Mouse (Mus musculus): Measurements from ENCODE around the gene Mast4. TPM values are rescaled to one million over a fixed set of nuclear protein-coding genes. Genes with fewer than 3 reads are reported as not detected.

Gene Mast4
- total and polyA plus RNA-seq, 3 experiments: 0.04 to 1.1 (median 0.23) TPM

DNA sequence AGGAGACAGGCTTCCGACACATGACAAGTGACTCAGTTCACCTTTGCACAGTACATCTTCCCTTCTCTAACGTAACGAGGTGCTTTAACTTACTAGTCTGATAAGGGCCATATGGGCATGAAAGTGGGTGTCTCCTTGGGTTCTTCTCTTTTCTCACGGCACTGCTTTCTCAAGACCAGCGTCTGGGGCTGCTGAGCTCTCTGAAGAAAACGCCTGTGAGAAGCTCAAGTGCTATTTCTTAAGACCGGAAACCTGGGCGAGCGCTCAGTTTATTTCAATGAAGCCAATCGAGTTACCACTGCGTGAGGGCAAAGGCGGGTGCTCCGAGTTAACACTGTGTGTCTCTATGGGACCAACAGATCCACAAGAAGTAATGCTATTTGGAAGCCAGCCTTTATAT is 8.1 kb downstream of the Mast4 start:
- Histone ChIP-seq H3K27me3 (ENCODE audit: insufficient read depth, low read length) (no peaks in the 10 kb centered on the region; the same call in 1 of the 2 replicates), H3K9me3 (replicated peaks) (peaks cover 7% of the 10 kb centered on the region), H3K36me3 (replicated peaks) (no peaks in the 10 kb centered on the region), H3K4me3 (ENCODE audit: low read depth, low read length) (no peak overlapping the region), H3K4me1 (ENCODE audit: insufficient read depth, low read depth, low read length) (peaks cover 4% of the 10 kb centered on the region)
- ATAC-seq (ENCODE audit: extremely low read depth, insufficient number of reproducible peaks, low FRiP score, poor library complexity, severe bottlenecking) (no peak), DNase-seq (ENCODE audit: low spot score) (no peak)
- TF ChIP-seq CTCF (IDR thresholded peaks at IDR 0.05; ENCODE audit: low read depth, low read length): no peak
- no peak for TF ChIP-seq GATA1 (IDR thresholded peaks at IDR 0.05; ENCODE audit: borderline replicate concordance, low read length)
- no peak for TF ChIP-seq POLR2AphosphoS5 (IDR thresholded peaks at IDR 0.05; ENCODE audit: insufficient replicate concordance, low read depth, low read length)
- TF ChIP-seq TAL1 (conservative IDR thresholded peaks at IDR 0.05; ENCODE audit: low read depth, low read length): no peak
- TF ChIP-seq GATA2 (IDR thresholded peaks at IDR 0.05; ENCODE audit: borderline replicate concordance, low read depth, low read length): no peak

DNA sequence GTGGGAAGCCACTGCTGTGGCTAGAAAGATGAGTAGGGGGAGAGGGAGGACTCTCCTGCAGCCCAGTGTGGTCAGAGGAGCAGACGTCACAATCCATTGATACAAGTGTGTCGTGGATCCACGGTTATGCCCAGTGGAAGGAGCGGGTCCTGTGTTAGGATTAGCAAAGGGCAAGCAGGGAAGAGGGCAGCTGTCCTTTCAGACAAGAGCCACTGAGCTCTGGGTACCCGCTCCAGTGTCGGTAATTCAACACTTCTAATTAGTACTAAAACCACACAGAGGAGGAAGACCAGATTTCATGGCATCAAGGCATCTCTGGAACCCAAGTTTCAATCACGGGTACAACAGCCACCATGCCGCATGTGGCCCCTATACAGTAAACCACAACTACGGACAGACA is 14.4 kb downstream of the Mast4 start:
- Histone ChIP-seq H3K4me1 (ENCODE audit: insufficient read depth, low read depth, low read length) (peaks cover 20% of the 10 kb centered on the region), H3K27me3 (ENCODE audit: insufficient read depth, low read length) (no peaks in the 10 kb centered on the region; the same call in 1 of the 2 replicates), H3K9me3 (replicated peaks) (peaks cover 10% of the 10 kb centered on the region), H3K36me3 (replicated peaks) (no peaks in the 10 kb centered on the region), H3K4me3 (ENCODE audit: low read depth, low read length) (no peak overlapping the region)
- DNase-seq (ENCODE audit: low spot score) (no peak), ATAC-seq (ENCODE audit: extremely low read depth, insufficient number of reproducible peaks, low FRiP score, poor library complexity, severe bottlenecking) (no peak)
- TF ChIP-seq GATA1 (IDR thresholded peaks at IDR 0.05; ENCODE audit: borderline replicate concordance, low read length) (no peak), CTCF (IDR thresholded peaks at IDR 0.05; ENCODE audit: low read depth, low read length) (no peak), POLR2AphosphoS5 (IDR thresholded peaks at IDR 0.05; ENCODE audit: insufficient replicate concordance, low read depth, low read length) (no peak), TAL1 (conservative IDR thresholded peaks at IDR 0.05; ENCODE audit: low read depth, low read length) (no peak)

DNA sequence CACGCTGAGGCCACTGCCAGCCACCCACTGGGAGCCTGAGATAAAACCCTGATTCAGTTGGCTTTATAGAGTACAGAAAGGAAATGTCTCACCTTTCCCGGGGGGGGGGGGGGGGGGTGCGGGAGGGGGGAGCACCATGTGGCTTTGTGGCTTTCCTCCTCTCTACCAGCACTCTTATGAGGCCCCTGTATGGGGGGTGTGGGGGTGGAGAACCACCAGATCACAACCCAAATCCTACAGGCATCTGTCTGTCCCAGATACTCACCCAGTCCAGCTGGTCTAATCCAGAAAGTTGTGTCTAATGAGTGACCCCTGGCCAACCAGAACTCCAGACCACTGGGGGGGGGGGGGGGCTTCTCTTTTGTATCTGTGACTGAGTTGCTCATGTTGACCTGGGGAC is 15.0 kb downstream of the Mast4 start:
- TF ChIP-seq CTCF (IDR thresholded peaks at IDR 0.05; ENCODE audit: low read depth, low read length): no peak
- no peak for TF ChIP-seq POLR2AphosphoS5 (IDR thresholded peaks at IDR 0.05; ENCODE audit: insufficient replicate concordance, low read depth, low read length)
- no peak for TF ChIP-seq GATA1 (IDR thresholded peaks at IDR 0.05; ENCODE audit: borderline replicate concordance, low read length)
- no peak for TF ChIP-seq GATA2 (IDR thresholded peaks at IDR 0.05; ENCODE audit: borderline replicate concordance, low read depth, low read length)
- no peak for TF ChIP-seq TAL1 (conservative IDR thresholded peaks at IDR 0.05; ENCODE audit: low read depth, low read length)
- no peak for DNase-seq (ENCODE audit: low spot score)
- H3K4me3 ChIP-seq (ENCODE audit: low read depth, low read length): no peak overlapping the region
- peak; percentile 46; the same call in 1 of the 2 replicates for ATAC-seq (ENCODE audit: extremely low read depth, insufficient number of reproducible peaks, low FRiP score, poor library complexity, severe bottlenecking)
- no peaks in the 10 kb centered on the region; the same call in 1 of the 2 replicates for H3K27me3 ChIP-seq (ENCODE audit: insufficient read depth, low read length)
- H3K4me1 ChIP-seq (ENCODE audit: insufficient read depth, low read depth, low read length): peaks cover 20% of the 10 kb centered on the region
- no peaks in the 10 kb centered on the region for H3K36me3 ChIP-seq (replicated peaks)
- peaks cover 10% of the 10 kb centered on the region for H3K9me3 ChIP-seq (replicated peaks)

DNA sequence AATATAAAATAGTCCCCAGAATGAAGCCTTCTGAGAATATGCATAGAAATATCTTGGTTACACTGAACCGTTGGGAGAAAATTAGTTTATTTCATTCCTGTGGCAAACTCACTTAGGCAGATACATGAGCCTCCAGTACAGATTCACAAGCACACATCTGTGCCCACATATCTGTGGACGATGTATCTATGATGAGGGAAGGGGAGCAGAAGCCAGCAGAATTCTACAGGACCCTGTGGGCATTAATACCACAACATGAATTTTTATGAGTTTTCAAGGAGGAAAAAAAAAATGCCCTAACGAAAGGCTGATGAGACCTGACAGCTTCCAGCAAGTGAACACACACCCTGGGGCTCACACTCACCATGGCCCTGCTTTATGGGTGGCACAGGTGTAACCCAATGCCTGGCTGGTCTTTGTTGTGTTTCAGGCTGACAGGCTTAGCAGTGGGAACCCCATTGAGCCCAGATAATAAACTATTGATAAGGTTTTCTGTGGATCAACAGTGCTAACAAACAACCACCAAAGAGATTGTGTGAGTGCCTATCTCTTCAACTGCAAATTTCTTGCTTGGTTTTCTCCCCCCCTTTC is 17.4 kb downstream of the Mast4 start:
- TF ChIP-seq CTCF (IDR thresholded peaks at IDR 0.05; ENCODE audit: low read depth, low read length) (no peak), GATA1 (IDR thresholded peaks at IDR 0.05; ENCODE audit: borderline replicate concordance, low read length) (no peak), TAL1 (conservative IDR thresholded peaks at IDR 0.05; ENCODE audit: low read depth, low read length) (no peak), GATA2 (IDR thresholded peaks at IDR 0.05; ENCODE audit: borderline replicate concordance, low read depth, low read length) (no peak), POLR2AphosphoS5 (IDR thresholded peaks at IDR 0.05; ENCODE audit: insufficient replicate concordance, low read depth, low read length) (no peak)
- Histone ChIP-seq H3K9me3 (replicated peaks) (peaks cover 8% of the 10 kb centered on the region), H3K4me3 (ENCODE audit: low read depth, low read length) (no peak overlapping the region), H3K4me1 (ENCODE audit: insufficient read depth, low read depth, low read length) (peaks cover 20% of the 10 kb centered on the region), H3K36me3 (replicated peaks) (no peaks in the 10 kb centered on the region), H3K27me3 (ENCODE audit: insufficient read depth, low read length) (peaks cover 2% of the 10 kb centered on the region)
- ATAC-seq (ENCODE audit: extremely low read depth, insufficient number of reproducible peaks, low FRiP score, poor library complexity, severe bottlenecking) (no peak), DNase-seq (ENCODE audit: low spot score) (no peak)

GRCm38 (mm10) chr13:103315113-103315708 is 19.1 kb downstream of the Mast4 start:
- H3K4me1 ChIP-seq (ENCODE audit: insufficient read depth, low read depth, low read length): peaks cover 12% of the 10 kb centered on the region
- no peaks in the 10 kb centered on the region for H3K36me3 ChIP-seq (replicated peaks)
- DNase-seq (ENCODE audit: low spot score) (no peak), ATAC-seq (ENCODE audit: extremely low read depth, insufficient number of reproducible peaks, low FRiP score, poor library complexity, severe bottlenecking) (no peak)
- TF ChIP-seq GATA1 (IDR thresholded peaks at IDR 0.05; ENCODE audit: borderline replicate concordance, low read length) (no peak), POLR2AphosphoS5 (IDR thresholded peaks at IDR 0.05; ENCODE audit: insufficient replicate concordance, low read depth, low read length) (no peak), CTCF (IDR thresholded peaks at IDR 0.05; ENCODE audit: low read depth, low read length) (no peak), GATA2 (IDR thresholded peaks at IDR 0.05; ENCODE audit: borderline replicate concordance, low read depth, low read length) (no peak), TAL1 (conservative IDR thresholded peaks at IDR 0.05; ENCODE audit: low read depth, low read length) (no peak)
- no peak overlapping the region for H3K4me3 ChIP-seq (ENCODE audit: low read depth, low read length)
- H3K9me3 ChIP-seq (replicated peaks): no peaks in the 10 kb centered on the region
- peaks cover 8% of the 10 kb centered on the region for H3K27me3 ChIP-seq (ENCODE audit: insufficient read depth, low read length)

GRCm38 (mm10) chr13:103308296-103308695 is 26.0 kb downstream of the Mast4 start:
- ATAC-seq (ENCODE audit: extremely low read depth, insufficient number of reproducible peaks, low FRiP score, poor library complexity, severe bottlenecking) (no peak), DNase-seq (ENCODE audit: low spot score) (no peak)
- Histone ChIP-seq H3K4me3 (ENCODE audit: low read depth, low read length) (no peak overlapping the region), H3K27me3 (ENCODE audit: insufficient read depth, low read length) (peaks cover 21% of the 10 kb centered on the region), H3K36me3 (replicated peaks) (no peaks in the 10 kb centered on the region), H3K9me3 (replicated peaks) (no peaks in the 10 kb centered on the region), H3K4me1 (ENCODE audit: insufficient read depth, low read depth, low read length) (no peaks in the 10 kb centered on the region)
- TF ChIP-seq POLR2AphosphoS5 (IDR thresholded peaks at IDR 0.05; ENCODE audit: insufficient replicate concordance, low read depth, low read length) (no peak), GATA1 (IDR thresholded peaks at IDR 0.05; ENCODE audit: borderline replicate concordance, low read length) (no peak), CTCF (IDR thresholded peaks at IDR 0.05; ENCODE audit: low read depth, low read length) (no peak), GATA2 (IDR thresholded peaks at IDR 0.05; ENCODE audit: borderline replicate concordance, low read depth, low read length) (no peak), TAL1 (conservative IDR thresholded peaks at IDR 0.05; ENCODE audit: low read depth, low read length) (no peak)

Data from G1E (cell line).